Mouse (Mus musculus) hematopoietic stem cell, adult 5-6 weeks (primary cell): ENCODE results near the gene Tubb1. TPM values are rescaled to one million over a fixed set of nuclear protein-coding genes. Genes with fewer than 3 reads are reported as not detected.

Source experiments
- ATAC-seq, 2 experiments: fragments of 125-278 bp in 1 of 2; replicated peaks in 1 of 2; 2 replicates each; pipeline ENCODE4 v1.8.0; 2016 to 2017; ENCODE audit warnings: inconsistent platforms in 2 of 2, mild to moderate bottlenecking in 2 of 2, moderate number of reproducible peaks in 2 of 2, low read depth in 1 of 2, moderate TSS enrichment in 1 of 2; ENCODE audit not compliant: low FRiP score in 2 of 2, poor library complexity in 2 of 2, severe bottlenecking in 2 of 2, insufficient read depth in 1 of 2, low TSS enrichment in 1 of 2
- total RNA-seq: library from RNA; stranded (forward); fragments of 172-1452, 232-1000 nt; gene quantifications from 2 replicates; pipeline ENCODE4 v1.2.3, GENCODE M21; 2017

Gene Tubb1
- total RNA-seq, 1 experiment from 2014 or later: not detected

- ATAC-seq: peak; percentile 19 to 25; a peak in 2 of 4 replicates
These were observed 11.1 kb upstream of the Tubb1 start for GRCm38 (mm10) chr2:174439450-174439838.

- ATAC-seq: no peak
These were observed 10.5 kb upstream of the Tubb1 start for GRCm38 (mm10) chr2:174439961-174440360.

GRCm38 (mm10) chr2:174441898-174442297, 8.6 kb upstream of the Tubb1 start:
- ATAC-seq: no peak

- ATAC-seq: no peak
These were observed 8.0 kb upstream of the Tubb1 start for GRCm38 (mm10) chr2:174442460-174442859.

GRCm38 (mm10) chr2:174443046-174443445, 7.4 kb upstream of the Tubb1 start:
- ATAC-seq: no peak

- ATAC-seq: no peak
These were observed 6.1 kb upstream of the Tubb1 start for GRCm38 (mm10) chr2:174444359-174444758.

- ATAC-seq: no peak
These were observed 5.5 kb upstream of the Tubb1 start for GRCm38 (mm10) chr2:174445018-174445417.

GRCm38 (mm10) chr2:174446492-174446891, 4.0 kb upstream of the Tubb1 start:
- ATAC-seq: no peak

GRCm38 (mm10) chr2:174446905-174447304, 3.6 kb upstream of the Tubb1 start:
- no peak for ATAC-seq

- ATAC-seq: no peak
These were observed 2.1 kb upstream of the Tubb1 start for GRCm38 (mm10) chr2:174448405-174448804.

- peak; percentile 40 to 65; a peak in 3 of 4 replicates for ATAC-seq
These were observed 3.2 kb downstream of the Tubb1 start for GRCm38 (mm10) chr2:174453681-174454080.

- no peak for ATAC-seq
These were observed 8.9 kb downstream of the Tubb1 start for GRCm38 (mm10) chr2:174459365-174459764.

- peak in 1 of 2 experiments; percentile 18; a peak in 1 of 4 replicates for ATAC-seq
These were observed 12.9 kb downstream of the Tubb1 start for GRCm38 (mm10) chr2:174463370-174463769.

GRCm38 (mm10) chr2:174463789-174464523, 13.5 kb downstream of the Tubb1 start, which contains the start of gene Atp5e:
Atp5e (minus strand) TSS chr2:174464105.
- ATAC-seq: peak; percentile 99 to 100

GRCm38 (mm10) chr2:174470333-174470732, 19.8 kb downstream of the Tubb1 start:
- no peak for ATAC-seq

GRCm38 (mm10) chr2:174470786-174471405, 20.4 kb downstream of the Tubb1 start:
- ATAC-seq: no peak

- peak; percentile 6 to 14; a peak in 1 of 4 replicates for ATAC-seq
These were observed 21.9 kb downstream of the Tubb1 start for GRCm38 (mm10) chr2:174472407-174472806.

GRCm38 (mm10) chr2:174472818-174473549, 22.5 kb downstream of the Tubb1 start, which contains the start of gene Prelid3b:
Prelid3b (minus strand) TSS chr2:174473081.
- ATAC-seq: peak; percentile 91
